Mouse (Mus musculus): ENCODE data around the gene Pum2.
"Not testable (repeated sequence)": the region's sequence is repeated elsewhere in the genome, so short reads cannot be mapped to it uniquely, and the experiment has no call there.

Pum2 gene

GRCm38 (mm10) chr12:8673974-8674306, at the start of gene Pum2:
Gene Pum2 (plus strand): TSS chr12:8674134.
- peak; percentile 95 for DNase-seq

GRCm38 (mm10) chr12:8629537-8629936, 44.4 kb upstream of the Pum2 start:
- DNase-seq, result no peak

GRCm38 (mm10) chr12:8631691-8632090, 42.2 kb upstream of the Pum2 start:
- no peak for DNase-seq

GRCm38 (mm10) chr12:8632737-8633365, 41.1 kb upstream of the Pum2 start:
- DNase-seq, result no peak

- no peak for DNase-seq
Observed at GRCm38 (mm10) chr12:8634306-8634705, 39.6 kb upstream of the Pum2 start.

- no peak for DNase-seq
Observed at GRCm38 (mm10) chr12:8635546-8635945, 38.4 kb upstream of the Pum2 start.

- DNase-seq, result peak; percentile 47
Observed at GRCm38 (mm10) chr12:8636945-8637344, 37.0 kb upstream of the Pum2 start.

DNA sequence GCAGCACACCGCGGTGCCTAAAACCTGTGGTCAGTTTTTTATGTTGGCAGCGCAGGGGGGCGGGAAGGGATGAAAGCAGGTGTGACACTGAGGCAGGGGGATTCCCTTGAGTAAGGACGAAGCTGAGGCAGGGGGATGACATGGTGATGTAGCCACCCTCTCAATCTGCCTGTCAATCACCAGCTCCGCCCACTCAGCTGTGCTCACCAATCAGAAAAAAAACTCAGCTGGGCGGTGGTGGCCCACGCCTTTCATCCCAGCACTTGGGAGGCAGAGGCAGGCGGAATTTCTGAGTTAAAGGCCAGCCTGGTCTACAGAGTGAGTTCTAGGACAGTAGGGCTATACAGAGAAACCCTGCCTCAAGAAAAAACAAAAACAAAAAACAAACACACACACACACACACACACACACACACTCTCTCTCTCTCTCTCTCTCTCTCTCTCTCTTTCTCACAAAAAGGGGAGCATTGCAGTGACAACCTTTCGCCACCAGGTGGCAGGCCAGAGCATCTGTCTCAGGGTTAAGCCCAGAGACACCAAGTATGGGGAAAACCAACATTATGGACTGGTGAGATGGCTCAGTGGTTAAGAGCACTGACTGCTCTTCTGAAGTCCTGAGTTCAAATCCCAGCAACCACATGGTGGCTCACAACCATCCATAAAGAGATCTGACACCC, 35.4 kb upstream of the Pum2 start:
- peak; percentile 89 for DNase-seq

DNA sequence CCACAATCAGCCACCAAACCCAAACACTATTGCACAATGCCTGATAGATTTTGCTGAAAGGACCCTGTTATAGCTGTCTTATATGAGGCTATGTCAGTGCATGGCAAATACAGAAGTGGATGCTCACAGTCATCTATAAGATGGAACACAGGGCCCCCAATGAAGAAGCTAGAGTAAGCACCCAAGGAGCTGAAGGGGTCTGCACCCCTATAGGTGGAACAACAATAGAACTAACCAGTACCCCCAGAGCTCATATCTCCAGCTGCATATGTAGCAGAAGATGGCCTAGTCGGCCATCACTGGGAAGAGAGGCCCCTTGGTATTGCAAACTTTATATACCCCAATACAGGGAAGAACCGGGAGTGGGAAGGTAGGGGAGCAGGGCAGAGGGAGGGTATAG, 33.7 kb upstream of the Pum2 start:
- DNase-seq, result not testable (repeated sequence)

- peak; percentile 99 for DNase-seq
Observed at GRCm38 (mm10) chr12:8640711-8641424, 33.1 kb upstream of the Pum2 start.

DNA sequence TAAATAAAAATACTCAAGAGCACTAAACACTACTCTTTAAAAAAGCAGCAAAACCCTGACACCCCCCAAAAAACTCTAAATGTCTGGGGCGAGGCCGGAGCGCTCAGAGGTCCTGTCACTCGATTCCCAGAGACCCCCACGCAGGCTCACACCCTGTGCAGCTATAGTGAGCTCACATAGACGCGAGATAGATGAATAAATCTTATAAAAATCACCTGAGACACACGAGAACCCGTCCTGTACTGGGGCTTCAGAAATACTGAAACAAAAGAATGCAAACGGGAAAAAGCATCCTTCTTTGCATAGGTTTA, 32.6 kb upstream of the Pum2 start:
- no peak for DNase-seq

GRCm38 (mm10) chr12:8648211-8648610, 25.7 kb upstream of the Pum2 start:
- not testable (repeated sequence) for DNase-seq

DNA sequence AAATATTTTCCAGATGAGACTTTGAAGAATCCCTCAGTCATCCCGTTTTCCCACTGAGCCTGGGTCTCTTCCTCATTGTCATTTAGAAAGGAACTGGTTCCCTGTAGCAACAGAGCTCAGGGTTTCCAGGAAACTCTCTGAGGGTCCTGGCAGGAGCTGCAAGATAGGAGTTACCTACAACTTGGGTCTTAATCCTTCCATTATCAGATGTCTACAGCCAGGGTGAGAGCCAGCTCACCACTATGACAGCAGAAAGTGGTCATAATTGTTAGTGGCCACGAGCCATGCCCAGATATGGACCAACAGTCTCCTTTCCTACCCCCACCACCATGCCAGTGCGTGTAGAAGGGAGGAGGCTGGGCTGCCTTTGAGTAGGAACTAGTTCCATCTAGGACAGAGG, 23.9 kb upstream of the Pum2 start:
- DNase-seq, result not testable (repeated sequence)

DNA sequence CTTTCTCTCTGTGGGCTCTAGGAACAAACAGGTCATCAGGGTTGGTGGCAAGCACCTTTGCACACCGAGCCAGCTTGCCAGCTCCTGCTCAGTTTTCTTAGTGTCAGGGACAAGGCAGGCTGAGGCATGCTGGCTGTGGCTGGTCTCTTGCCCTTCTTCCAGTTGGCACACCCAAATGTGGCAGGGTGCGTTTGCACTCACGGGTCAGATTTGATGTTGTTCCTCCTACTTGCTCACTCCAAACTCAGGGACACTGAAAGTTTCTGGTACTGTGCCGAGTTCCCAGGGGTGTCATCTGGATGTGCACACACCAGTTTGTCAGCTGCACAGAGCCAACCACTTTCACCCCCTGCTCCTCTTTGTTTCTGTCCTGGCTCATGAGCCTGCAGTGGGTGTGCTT, 17.3 kb upstream of the Pum2 start:
- DNase-seq, result no peak

DNA sequence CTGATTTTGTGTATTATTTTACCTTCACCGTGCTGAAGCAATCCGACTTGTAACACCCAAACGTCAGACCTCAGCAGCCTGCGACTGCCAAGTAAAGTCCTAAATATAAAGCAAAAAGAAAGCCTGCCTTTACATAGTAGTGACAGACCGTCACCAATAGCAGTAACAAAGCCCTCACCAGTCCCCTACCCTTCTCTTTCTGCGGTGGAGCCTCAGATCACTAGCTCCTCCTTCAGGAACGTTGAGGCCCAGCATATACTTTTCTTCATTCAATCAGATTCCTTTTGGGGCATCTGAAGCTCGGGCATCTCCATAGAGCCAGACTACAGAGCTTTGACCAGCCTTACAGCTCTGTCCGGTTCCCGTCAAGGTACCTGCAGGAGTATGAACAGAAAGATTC, 16.8 kb upstream of the Pum2 start:
- no peak for DNase-seq

DNA sequence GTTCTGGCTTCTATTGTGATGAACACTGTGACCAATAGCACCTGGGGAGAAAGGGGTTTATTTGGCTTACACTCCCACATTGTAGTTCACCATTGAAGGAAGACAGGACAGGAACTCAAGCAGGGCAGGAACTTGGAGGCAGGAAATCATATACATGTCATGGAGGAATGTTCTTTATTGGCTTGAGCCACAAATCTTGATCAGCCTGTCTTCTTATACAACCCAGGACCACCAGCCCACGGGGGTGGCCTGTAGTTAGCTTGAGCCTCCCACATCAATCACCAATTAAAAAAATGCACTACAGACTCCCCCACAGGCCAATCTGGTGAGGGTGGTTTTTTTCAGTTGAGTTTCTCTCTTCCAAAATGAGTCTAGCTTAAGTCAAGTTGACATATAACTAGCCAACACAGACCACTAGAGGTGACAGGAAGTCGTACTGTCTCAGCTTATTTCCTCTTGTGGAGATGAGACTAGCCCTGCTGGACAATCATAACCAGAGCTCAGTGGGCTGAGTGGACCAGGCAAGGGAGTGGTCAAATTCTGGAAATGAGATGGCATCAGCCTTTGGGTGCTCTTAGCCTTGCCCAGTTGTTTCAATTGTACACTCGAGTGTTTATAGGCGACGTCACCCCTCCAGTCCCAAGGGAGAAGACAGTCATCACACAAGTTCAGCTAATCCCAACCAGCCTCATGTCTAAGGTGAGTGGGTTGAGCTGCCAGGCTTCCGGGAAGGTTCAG, 16.1 kb upstream of the Pum2 start:
- DNase-seq, result no peak

DNA sequence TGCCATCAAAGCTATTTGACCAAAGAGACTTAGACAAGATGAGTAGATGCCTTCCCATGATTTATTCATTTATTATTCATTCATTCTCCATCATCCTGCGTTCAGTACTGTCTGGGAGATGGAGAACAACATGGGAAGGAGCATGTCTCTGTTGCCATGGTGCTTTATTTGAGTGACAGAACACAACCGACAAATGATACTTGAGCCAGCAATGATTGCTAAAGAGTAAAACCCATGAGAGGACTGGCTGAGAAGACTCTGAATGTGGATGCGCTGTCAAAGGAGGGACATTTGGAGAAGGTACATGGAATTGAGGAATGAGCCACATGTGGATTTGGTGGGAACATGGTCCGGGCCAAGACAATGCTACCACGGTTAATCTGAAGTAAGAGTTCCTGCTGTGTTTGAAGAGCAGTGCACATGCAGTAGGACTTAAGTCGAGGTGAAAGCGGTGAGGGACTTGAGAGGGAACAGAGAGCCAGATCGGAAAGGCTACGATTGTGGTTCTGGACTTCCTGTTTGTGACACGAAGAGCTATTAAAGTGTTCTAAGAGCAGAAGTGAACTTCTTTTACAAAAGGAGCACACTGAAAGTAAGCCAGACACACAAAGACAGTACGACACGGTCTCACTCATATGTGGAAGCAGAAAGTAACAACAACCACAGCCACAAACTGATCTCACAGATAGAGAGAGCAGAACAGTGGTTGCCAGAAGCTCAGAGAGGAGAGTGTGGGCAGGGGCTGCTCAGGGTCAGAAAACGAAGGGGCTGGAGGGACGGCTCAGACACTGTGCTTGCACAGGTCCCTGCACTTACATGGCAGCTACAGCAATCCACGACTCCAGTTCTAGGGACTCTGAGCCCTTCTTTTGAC, 14.3 kb upstream of the Pum2 start:
- no peak for DNase-seq

DNA sequence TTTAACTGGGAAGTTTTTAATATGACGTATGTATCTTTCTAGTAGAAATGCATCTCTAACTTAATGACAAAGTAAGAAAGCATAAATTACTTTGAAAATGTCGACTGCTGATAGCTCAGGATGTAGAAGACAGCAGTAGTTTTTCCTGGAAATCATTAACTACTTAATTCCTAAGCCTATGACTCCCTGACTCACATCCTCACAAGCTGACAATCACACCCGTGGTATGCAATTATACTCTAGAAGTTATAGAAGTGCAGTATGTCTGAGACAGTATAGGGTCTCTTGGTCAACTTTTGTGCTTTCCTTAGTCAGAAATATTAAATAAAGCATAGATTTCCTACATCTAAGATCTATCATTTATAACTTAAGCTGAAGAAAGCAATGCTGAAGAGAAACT, 12.2 kb upstream of the Pum2 start:
- DNase-seq, result no peak

DNA sequence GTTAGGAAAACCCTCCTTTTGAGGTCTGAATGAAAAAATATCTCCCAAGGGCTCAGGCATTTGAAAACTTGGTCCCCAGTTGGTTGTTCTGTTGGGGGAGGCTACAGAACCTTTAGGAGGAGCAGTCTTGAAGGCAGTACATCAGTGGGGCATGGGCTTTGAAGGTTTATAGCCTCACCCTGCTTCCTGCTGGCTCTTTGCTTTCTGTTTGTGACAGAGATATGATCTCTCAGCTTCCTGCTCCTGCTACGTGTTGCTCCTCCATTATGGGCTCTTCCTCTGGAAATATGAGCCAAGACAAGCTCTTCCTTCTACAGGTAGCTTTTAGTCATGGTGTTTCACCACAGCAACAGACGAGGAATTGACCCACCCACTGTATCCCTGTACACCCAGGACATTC, 11.8 kb upstream of the Pum2 start:
- DNase-seq, result no peak

GRCm38 (mm10) chr12:8662721-8663120, 11.2 kb upstream of the Pum2 start:
- no peak for DNase-seq

GRCm38 (mm10) chr12:8667473-8668255, 6.3 kb upstream of the Pum2 start:
- no peak for DNase-seq

DNA sequence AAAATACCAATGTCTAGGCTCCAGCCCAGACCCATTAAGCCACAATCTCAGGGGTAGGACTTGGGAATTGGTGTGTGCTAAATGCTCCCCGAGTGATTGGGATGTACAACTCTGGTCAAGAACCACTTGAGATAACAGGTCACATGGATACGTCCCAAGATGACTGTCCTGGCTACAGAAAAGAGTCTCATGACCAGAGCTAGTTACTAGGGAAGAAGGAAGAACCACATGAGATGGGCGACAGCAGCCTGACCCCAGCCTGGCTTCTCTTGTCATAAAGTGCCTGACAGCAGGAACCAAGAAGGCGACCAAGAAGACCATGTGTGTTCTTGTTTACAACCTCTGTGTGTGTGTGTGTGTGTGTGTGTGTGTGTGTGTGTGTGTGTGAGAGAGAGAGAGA, 4.5 kb upstream of the Pum2 start:
- DNase-seq, result no peak
